21 mouse cellular contexts compared by ENCODE assay signal in the genomic region with DNA sequence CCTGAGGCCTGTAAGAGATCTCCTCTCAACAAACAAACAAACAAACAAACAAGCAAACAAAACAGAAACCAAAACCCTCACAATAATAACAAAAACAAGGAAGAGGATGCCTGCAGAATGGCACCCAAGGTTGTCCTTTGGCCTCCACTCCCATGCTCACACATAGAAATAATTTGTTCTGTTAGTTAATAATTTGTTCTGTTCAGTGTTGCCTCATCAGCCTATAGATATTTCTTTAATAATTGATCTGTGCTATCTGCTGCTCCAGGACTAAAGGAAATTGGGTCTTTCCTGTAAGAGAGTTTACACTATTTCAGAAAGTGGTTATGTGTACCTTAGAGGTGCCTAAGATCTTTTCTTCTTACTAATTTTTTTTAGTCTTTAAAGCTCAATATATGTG.
DNase-seq lines count a peak whose midpoint lies in the region; ATAC-seq and TF ChIP-seq lines count a peak whose summit lies in the region.
"Had no signal": no experiment of that assay in that cellular context is flagged by ENCODE, and none has a peak within 500 bp of the region (broad histone marks: within the 10 kb centered on the region; RNA-seq: fewer than 3 reads in every experiment).

No protein-coding gene starts in this region.

- H3K4me1 ChIP-seq in intestine, embryonic 15.5 days (replicated peaks) = no peaks in the 10 kb centered on the region
- H3K4me1 ChIP-seq in intestine, embryonic 16.5 days (ENCODE audit: control insufficient read depth, insufficient read depth, low read length) = no peaks in the 10 kb centered on the region
- H3K4me1 ChIP-seq in intestine, postnatal 0 days (replicated peaks; ENCODE audit: control insufficient read depth, insufficient read depth, low read length) = no peaks in the 10 kb centered on the region
- H3K4me1 ChIP-seq in midbrain, embryonic 15.5 days = no peaks in the 10 kb centered on the region

- no peaks in the 10 kb centered on the region for H3K36me3 ChIP-seq in intestine, embryonic 15.5 days
- no peaks in the 10 kb centered on the region for H3K36me3 ChIP-seq in intestine, embryonic 16.5 days (ENCODE audit: control insufficient read depth, insufficient read depth, low read length)
- no peaks in the 10 kb centered on the region for H3K36me3 ChIP-seq in intestine, postnatal 0 days (ENCODE audit: control insufficient read depth, insufficient read depth)
- H3K36me3 ChIP-seq in midbrain, embryonic 15.5 days (replicated peaks) = no peaks in the 10 kb centered on the region
- H3K36me3 ChIP-seq: G1E had no signal

- no peak for TF ChIP-seq CTCF in intestine, postnatal 0 days (IDR thresholded peaks at IDR 0.05; ENCODE audit: low read depth)

- H3K27ac ChIP-seq in intestine, embryonic 15.5 days = no peak overlapping the region
- H3K27ac ChIP-seq in intestine, embryonic 16.5 days (ENCODE audit: low read length) = no peak overlapping the region
- H3K27ac ChIP-seq in intestine, postnatal 0 days (ENCODE audit: low read depth, low read length) = no peak overlapping the region
- no peak overlapping the region for H3K27ac ChIP-seq in midbrain, embryonic 15.5 days

- no peak overlapping the region for H3K4me2 ChIP-seq in intestine, embryonic 15.5 days (replicated peaks)
- no peak overlapping the region for H3K4me2 ChIP-seq in intestine, embryonic 16.5 days (ENCODE audit: low read depth, low read length)
- no peak overlapping the region for H3K4me2 ChIP-seq in intestine, postnatal 0 days (replicated peaks; ENCODE audit: low read depth)
- no peak overlapping the region for H3K4me2 ChIP-seq in midbrain, embryonic 15.5 days

- H3K9me3 ChIP-seq in intestine, embryonic 15.5 days = no peaks in the 10 kb centered on the region
- no peaks in the 10 kb centered on the region for H3K9me3 ChIP-seq in intestine, embryonic 16.5 days (ENCODE audit: control insufficient read depth, low read length)
- H3K9me3 ChIP-seq in intestine, postnatal 0 days (ENCODE audit: control insufficient read depth) = no peaks in the 10 kb centered on the region
- H3K9me3 ChIP-seq in midbrain, embryonic 15.5 days = no peaks in the 10 kb centered on the region
- H3K9me3 ChIP-seq: G1E had no signal

- no peak overlapping the region for H3K9ac ChIP-seq in intestine, embryonic 15.5 days
- H3K9ac ChIP-seq in intestine, embryonic 16.5 days (ENCODE audit: low read depth, low read length) = no peak overlapping the region
- no peak overlapping the region for H3K9ac ChIP-seq in intestine, postnatal 0 days (ENCODE audit: low read depth, low read length)
- no peak overlapping the region for H3K9ac ChIP-seq in midbrain, embryonic 15.5 days

- no peak for DNase-seq in layer of hippocampus, postnatal 14 days (ENCODE audit: low spot score in 2 of 2)
- DNase-seq in MN1 (ENCODE audit: low spot score) = no peak
- DNase-seq: adrenal gland, adult 8-10 months; adrenal gland, postnatal 10 days; adrenal gland, postnatal 14 days; adrenal gland, postnatal 25 days; adrenal gland, postnatal 36 days; B cell, adult 2 months; cerebellum, adult 11 months; cerebellum, adult 11-12 months; cerebellum, adult 18-20 months; cerebellum, adult 2 months had no signal

- no peaks in the 10 kb centered on the region for H3K27me3 ChIP-seq in intestine, embryonic 15.5 days (replicated peaks)
- H3K27me3 ChIP-seq in intestine, embryonic 16.5 days (replicated peaks; ENCODE audit: control insufficient read depth, insufficient read depth, low read length) = no peaks in the 10 kb centered on the region
- H3K27me3 ChIP-seq in intestine, postnatal 0 days (replicated peaks; ENCODE audit: control insufficient read depth, insufficient read depth, low read length) = no peaks in the 10 kb centered on the region
- H3K27me3 ChIP-seq in midbrain, embryonic 15.5 days (replicated peaks) = no peaks in the 10 kb centered on the region
- H3K27me3 ChIP-seq: CH12.LX had no signal

- H3K4me3 ChIP-seq in intestine, embryonic 15.5 days (replicated peaks) = no peak overlapping the region
- no peak overlapping the region for H3K4me3 ChIP-seq in intestine, embryonic 16.5 days (ENCODE audit: low read length)
- no peak overlapping the region for H3K4me3 ChIP-seq in intestine, postnatal 0 days (ENCODE audit: low read depth, low read length)
- H3K4me3 ChIP-seq in midbrain, embryonic 15.5 days = no peak overlapping the region

- peak; percentile 73 for ATAC-seq in intestine, embryonic 15.5 days
- peak; percentile 69 for ATAC-seq in intestine, embryonic 16.5 days
- ATAC-seq in intestine, postnatal 0 days = peak; percentile 56; the same call in 1 of the 2 replicates
- no peak for ATAC-seq in midbrain, embryonic 15.5 days (replicated peaks)
- ATAC-seq: activated CD4-positive, CD25-positive, alpha-beta regulatory T cell, adult 4 months; CD4-positive, CD25-positive, alpha-beta regulatory T cell, adult 4 months; Patski had no signal
